Mouse (Mus musculus): ENCODE measurements at regions not wholly inside any gene's neighbourhood (a gene's known extent, or its start where the extent isn't known, plus 50 kb on each side); places are given as distances from the start of the nearest gene placed in this dataset.

DNA sequence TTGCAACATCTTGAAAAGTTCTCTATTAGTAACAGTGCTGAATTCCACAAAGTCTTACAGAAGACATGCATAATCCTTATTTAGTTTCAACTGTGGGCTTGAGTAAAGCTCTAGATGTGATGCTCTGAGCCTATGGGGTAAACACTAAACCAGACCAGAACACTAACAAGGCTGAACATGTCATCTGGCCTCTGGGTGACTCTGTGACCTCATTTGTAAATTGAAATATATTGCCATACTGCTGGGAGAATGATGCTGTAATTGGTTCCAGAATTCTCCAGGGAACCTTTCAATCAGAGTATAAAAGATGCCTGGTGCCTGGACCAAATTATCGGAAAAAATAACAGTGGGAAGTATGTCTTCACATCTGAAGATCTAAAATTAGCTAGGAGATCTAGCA, 309.9 kb upstream of the Megf9 start:
- no peak for DNase-seq

DNA sequence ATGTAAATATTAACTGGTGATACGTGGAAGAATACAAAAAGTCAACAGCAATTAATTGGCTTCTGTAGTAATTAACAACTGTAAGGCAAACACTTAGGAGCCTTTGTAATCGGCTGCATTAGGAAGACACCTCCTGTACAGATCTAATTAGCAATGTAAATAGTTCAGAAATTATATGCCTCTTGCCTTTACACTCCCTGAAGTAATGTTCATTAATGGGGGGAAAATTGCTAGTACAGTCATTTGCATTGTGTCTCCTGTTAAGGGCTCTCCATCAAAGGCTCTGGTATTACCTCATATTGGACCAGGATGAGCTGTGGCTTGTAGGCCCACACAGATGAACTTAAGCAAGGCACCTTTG, 276.1 kb upstream of the Megf9 start:
- no peak for DNase-seq

DNA sequence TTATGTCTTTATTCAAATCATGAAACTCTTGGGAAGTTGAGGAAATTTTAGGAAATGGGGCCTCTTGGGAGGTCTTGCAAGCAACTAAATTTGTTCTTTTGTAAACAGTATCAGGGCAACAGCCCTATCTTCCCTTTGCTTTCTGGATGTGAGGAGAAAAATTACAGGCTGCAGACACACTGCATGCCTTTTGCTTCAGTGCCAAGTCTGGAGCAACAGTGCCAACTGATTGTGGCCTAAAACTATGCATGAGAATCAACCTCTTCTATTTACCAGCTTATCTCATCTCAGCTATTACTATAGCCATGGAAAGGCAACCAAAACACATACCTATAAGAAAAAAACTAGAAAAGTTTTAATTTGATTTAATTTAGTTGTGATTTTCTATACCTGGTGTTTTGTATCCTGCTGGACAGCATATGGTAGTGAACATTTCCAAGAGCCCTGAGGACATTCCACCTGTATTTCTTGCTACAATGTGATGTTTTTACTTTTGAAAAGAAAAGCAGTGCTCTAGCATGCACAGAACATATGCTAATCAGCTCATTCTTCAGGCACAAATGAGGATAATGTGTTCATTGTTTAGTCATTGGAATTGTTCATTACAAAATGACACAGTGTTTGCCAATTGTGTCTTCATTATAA, 275.6 kb upstream of the Megf9 start:
- DNase-seq, result no peak

DNA sequence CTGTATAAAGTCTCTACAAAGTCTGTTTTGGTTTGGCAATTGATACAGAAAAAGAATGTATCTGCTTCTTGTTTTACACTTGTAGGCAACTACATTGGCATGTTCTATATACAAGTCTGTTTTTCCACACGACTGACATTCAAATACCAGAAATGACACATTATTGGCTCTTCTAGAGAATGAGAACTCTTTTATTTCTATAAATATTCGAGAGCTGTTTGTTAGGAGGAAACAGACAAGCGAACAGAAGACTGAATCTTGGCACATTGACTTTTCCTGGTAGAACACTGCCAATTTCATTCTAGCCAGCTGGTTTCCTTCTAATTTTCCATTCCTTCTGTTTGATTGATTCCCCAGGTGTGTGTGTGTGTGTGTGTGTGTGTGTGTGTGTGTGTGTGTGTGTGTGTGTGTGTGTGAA, 270.1 kb upstream of the Megf9 start:
- DNase-seq, result no peak

DNA sequence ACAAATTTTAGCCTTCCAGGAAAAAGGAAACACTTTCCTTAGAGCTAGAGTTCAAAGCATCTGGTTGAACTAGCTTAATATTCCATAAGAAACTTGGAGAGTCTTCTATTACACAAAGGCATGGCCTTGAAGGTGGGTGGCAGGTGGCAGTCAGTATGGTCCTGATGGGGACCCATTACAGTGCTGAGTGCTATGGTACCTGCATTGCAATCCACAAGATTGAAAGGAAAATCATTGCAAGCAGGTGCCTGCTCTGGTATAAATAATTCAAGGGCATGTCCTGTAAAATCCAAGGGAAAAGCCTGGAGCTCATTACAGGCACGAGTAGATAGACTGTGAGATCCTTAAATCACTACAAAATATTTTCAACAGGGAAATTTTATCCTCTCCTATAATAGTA, 263.7 kb upstream of the Megf9 start:
- no peak for DNase-seq

DNA sequence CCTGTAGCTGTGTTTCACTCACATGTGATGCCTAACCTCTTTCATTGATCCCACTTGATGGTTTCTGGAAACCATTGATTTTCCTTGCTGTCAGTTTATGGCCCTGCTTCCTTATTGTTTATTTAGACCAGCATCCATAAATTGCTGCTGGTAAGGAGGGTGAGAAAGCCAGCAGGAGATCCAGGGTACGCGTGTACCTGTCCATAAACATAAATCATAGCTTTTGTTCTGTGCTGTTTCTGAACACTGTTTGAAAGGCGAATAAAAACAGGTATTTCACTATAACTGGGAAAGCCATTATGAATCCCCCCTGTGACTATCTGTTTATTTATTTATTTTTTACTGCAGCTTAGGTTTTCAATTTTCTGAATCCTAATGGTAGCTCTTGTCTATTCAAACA, 263.1 kb upstream of the Megf9 start:
- DNase-seq, result no peak

DNA sequence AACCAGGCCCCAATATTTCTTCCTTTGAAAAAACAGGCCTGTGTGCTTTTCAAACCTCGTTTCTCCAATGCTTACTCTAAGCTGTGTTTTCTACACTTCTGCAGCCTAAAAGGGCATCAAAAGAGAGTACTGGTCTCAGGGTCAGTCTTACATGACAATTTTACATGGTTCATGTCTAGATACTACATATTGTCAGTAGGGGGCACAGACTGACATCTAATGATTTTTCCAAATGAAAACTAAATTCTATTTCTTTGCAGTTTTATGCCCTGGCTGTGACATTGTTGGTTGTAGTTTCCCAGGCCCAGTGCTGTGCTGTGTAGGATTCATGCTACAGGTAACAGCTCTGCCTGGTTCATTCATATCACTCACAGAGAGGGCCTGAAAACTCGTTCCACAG, 248.7 kb upstream of the Megf9 start:
- no peak for DNase-seq

DNA sequence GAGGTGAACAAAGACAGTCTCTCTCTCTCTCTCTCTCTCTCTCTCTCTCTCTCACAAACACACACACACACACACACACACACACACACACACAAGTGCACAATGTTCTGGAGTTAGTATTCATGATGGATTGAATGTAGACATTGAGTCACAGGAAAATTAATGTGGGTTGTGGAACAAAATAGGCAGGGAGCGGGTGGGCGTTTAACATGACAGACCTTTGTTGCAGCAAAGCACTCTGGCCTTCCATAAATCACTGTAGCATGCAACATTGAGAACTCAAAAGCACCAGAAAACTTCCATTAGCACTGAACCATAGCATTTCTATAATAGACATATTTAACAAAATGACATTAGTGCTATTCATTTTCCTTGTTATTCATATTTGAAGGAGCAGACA, 246.8 kb upstream of the Megf9 start:
- no peak for DNase-seq

DNA sequence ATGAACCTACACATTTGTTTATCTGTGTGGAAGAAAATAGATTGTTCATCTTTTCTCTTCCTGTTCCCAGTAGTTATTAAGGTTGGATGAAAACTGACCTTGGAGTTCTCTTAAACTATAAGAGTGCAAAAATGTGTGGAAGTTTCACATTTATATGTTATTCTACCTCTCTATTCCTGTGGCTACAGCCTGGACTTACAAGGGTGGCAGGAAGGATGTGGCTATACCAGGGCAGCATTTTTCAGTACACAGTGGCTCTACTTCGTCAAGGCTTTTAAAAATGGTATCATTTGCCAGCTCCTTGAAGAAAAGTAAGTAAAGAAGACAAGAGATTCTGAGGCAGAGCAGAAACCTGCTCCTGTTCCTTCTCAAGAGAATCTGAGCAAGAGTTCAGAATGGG, 241.5 kb upstream of the Megf9 start:
- no peak for DNase-seq

DNA sequence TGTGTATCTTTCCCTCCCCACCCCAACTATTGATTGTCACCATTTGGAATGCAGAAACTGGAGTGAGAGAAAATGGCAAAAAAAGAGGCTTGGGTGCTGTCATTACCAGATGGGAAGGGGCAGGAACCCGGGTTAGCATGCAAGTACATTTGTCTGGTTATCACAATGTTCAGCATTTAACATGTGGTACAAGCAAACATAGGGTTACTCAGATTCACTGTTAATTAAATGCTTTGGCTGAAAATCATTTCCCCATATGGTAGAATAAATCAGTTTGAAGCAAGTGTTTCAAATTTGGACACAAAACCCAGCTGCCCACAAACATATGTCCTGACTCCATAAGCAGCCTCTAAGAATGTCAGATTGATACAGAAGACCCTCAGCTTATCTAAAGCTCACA, 208.6 kb upstream of the Megf9 start:
- no peak for DNase-seq

DNA sequence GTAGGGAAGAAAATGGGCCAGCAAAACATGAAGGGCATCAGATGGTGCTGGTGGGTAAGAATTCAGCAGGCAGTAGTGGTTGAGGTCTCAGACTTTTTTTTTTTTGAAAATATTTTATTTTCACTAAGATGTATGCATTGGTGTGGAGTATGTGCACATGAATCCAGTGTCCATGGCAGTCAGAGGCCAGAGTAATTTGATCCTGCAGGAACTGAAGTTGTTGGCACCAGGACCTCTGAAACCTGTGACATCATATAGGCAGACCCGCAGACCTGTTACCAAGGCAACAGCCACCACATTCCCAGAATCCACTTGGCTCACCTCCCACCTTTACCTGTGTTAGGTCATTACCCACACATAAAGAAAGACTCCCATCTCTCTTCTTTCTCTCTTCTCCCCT, 207.2 kb upstream of the Megf9 start:
- DNase-seq, result no peak

DNA sequence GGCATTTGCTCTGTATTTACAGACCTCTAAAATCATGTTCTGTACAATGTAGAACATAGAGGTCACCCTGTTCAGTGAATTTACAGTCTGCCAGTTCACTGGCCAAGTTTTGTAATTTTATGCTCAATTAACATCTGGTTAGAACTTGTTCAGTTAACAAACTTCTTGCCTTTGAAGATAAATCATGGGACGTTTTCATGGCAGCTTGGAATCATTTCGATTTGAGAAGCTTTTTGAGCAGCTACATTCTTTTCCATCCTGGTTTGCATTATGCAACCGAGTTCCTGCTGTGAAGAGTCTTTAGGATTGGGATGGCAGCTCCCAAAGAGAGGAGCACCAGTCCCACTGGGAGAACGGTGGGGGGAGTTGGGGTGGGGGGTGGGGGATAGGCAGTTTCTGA, 206.3 kb upstream of the Megf9 start:
- DNase-seq, result no peak

DNA sequence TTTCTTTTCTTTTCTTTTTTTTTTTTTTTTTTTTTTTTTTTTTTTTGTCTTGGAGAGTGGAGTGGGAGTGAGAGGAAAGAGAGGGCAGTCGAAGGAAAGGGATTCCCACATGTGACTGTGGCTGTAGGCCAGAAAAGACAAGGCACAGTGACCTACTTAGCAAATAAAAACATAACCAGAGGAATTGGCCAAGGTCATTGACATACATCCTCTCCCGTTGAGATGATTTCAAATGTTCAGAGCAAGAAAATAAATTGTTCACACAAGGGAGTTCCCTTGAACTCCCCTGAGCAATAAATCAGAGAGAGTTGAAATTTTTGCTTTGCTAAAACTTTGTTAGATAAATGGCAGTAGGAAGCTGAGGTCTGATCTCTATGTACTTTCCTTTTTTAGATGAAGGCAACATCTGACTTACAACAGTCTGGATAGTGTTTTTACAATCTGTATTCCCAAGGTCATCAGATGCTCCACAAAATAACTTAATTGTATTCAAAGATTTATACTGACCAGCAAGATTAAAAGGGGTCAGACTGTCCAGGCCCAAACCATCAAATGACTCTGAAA, 174.4 kb upstream of the Megf9 start:
- no peak for DNase-seq

DNA sequence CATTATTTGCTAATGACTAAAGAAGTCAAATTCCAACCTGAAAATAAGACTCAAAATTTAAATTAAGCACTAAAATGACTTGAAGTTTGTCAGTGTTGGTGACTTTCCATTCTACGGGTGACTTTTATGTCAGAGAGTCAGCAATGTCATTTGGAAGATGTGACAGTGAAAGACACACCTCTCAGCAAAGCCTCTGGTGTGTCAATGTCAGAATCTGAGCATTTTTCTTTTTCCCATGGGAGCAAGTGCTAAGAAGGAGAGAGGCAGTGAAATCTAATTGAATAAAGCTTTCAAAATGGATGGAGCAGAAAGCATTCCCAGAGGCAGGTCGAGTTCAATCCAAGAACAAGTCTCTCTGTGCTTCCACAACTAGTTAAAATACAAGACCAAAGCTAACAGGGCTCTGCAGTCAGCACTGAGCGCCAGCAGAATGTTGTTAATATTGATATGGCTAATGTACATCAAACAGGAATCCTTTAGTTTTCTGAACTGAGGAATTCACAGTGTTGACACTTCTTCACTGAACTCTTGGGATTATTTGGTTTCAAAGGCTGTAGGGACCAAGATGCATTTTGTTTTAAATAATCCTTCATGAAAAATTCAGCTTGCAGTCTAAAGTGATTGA, 170.4 kb upstream of the Megf9 start:
- no peak for DNase-seq

DNA sequence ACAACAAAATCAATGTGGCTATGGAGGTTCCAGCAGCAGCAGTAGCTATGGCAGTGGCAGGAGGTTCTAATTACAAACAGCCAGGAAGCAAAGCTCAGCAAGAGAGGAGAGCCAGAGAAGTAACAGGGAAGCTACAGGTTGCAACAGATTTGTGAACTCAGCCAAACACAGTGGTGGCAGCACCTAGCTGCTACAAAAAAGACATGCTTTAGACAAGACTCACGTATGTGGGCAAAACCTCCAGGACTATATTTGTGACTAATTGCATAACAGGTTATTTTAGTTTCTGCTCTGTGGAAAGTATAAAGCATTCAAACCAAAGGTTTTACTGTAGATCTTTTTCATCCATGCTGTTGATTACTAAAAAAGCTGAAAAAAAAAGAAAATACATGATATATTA, 166.1 kb upstream of the Megf9 start:
- DNase-seq, result no peak

DNA sequence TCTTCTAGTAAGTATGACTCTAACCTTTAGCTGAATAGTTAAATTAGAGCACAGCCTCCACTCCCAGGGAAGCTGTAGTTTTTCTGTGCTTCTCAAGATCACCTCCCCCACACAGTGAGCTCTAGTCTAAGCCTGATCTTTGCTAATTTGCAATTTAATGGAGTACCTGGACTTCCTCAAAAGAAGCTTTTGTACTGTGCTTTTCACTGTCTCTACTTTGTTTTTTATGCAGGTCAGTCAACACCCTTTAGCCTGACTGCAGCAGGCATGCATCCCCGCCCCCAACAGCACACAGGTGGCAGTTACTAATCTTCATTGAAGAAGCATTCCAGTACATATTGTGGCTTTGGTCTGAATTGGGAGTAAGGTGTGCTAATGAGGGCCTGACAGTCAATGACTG, 129.4 kb upstream of the Megf9 start:
- no peak for DNase-seq

DNA sequence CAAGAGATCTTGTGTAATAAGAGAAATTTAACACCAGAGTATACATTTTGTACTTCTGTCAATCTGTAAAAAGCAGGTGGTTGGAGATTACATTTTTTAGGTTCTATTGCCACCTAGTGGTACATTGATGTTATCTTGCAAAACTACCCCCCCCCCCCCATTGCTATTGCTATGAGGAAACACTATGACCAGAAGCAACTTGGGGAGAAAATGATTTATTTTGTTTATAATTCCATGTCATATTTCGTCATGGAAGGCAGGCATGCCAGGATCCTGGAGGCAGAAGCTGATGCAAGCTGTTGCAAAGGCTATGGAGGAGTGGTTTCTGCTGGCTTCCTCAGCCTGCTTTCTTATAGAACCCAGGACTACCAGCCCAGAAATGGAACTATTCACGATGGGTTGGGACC, 86.6 kb upstream of the Megf9 start:
- no peak for DNase-seq

DNA sequence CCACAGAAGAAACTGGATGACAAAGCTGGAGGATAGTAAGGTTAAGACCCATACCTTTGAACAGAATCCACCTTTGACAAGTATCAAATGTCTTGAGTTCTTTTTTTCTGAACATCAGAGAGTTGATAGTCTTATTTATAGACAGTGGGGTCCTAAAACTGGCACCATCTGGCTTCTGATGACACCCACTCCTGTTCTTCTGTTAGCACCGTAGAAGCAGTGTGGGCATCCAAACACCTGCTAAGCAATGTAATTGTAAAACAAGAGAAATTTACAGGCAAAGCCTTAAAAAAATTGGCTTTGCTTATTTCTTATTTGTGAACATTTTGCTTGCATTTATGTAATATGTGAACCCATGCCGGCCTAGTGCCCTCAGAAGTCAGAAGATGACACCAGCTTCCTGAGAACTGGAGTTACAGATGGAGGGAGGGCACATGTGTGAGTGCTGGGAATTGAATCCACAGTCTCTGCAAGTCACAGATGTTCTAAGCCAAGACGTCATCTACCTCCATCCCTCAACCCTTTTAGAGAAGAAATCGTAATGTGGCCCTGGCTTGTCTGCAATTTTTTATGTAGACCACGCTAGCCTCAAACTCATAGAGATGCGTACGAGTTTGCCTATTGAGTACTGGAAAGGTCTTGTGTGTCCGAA, 85.0 kb upstream of the Megf9 start:
- DNase-seq, result no peak

DNA sequence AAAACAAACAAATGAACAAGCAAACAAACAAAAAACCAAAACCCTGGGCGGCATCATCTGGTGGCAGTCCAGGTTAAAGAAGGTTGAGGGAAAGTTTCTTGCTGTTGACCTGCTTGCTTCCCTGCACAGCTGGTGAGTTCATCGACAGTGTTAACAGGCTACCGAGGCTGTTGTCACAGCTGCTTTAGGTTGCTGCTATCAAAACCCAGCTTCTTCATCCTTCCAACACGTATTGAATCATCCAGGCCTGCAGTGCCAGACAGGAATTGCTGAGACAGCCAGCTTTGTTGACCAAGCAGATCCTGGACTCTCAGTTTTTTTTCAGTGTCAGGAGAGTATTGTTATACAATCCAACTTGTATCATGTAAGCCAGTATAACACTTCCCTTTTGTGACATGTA, 81.0 kb upstream of the Megf9 start:
- DNase-seq, result no peak

DNA sequence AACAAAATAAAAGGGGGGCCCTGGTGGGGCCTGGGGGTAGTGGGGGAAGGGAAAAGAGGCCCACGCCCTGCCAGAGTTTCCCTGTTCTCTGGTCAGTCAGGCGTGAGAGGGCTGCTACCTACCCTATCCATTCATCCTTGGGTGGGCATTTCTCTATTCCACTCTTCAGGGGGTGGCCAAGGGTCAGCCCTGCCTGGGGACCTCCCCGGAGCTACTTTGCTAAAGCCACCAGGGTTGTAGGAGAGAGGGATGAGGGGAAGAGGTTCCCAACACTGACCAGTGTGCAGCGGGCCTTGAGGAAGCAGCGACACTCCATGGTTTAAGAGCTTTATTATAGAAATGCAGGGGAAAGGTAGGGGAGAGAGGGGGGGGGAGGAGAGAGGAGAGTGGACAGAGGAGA, 79.6 kb upstream of the Megf9 start:
- DNase-seq, result no peak

DNA sequence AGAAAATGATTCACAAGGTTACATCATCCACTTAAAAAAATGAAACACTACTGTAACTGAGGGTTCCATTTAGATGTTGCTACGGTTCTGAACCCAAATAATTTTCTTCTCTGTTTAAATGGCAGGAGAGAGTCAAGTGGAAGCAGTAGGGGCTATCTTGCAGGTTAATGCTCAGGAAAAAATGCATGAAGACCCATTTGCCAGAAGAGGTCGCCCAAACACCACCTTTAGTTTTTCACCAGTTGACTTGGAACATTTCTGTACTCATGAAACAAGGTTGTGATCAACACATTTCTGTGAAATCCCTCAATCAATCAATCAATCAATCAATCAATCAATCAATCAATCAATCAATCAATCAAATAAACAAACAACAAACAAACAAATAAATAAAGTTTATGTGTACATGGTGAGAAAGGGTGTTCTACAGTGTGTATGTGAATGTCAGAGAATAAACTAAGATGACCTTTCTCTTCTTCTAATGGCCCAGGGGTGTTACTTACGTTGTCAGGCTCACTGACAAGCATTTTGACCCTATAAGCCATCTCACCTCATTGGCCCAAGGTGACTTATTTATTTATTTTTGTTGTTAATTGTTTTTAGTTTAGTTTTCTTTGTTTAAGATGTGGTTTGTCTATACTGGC, 68.5 kb upstream of the Megf9 start:
- DNase-seq, result peak; percentile 39

DNA sequence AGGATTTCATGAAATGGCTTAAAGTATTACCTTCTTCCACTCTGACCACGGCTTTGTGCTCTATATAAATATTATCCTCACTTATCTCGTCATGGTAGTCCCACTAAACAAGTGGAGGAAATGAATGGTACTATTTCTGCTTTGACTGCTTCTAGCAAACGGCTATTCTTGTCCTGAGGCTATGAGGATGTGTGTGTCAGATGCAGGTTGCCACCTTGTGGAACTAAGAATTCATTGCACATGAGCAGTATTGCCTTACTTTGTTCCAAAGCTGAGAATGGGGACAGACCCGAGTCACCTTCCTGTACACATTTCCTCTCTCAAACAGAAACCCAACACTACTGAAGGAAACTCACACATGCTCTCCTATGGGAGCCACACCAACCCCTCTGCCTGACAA, 66.5 kb upstream of the Megf9 start:
- no peak for DNase-seq
